Mouse (Mus musculus) bone marrow, adult 2 months (tissue): ENCODE results near the gene Reck.

ENCODE experiments used
- CTCF ChIP-seq: fragments of 200-500 bp; IDR thresholded peaks from 2 replicates; pipeline ENCODE4 v1.5.1; 2011; ENCODE audit warnings: low read length, control low read depth; ENCODE audit not compliant: control insufficient read depth, insufficient read depth
- POLR2A ChIP-seq: fragments of 200-500 bp; IDR thresholded peaks from 2 replicates; pipeline ENCODE4 v1.6.1; 2011; ENCODE audit warnings: low read depth, mild to moderate bottlenecking, control low read depth, low read length, borderline replicate concordance; ENCODE audit not compliant: control insufficient read depth

GRCm38 (mm10) chr4:43869821-43870220 is 5.5 kb upstream of the Reck start:
- TF ChIP-seq CTCF: no peak
- no peak for TF ChIP-seq POLR2A
